In the genomic region with DNA sequence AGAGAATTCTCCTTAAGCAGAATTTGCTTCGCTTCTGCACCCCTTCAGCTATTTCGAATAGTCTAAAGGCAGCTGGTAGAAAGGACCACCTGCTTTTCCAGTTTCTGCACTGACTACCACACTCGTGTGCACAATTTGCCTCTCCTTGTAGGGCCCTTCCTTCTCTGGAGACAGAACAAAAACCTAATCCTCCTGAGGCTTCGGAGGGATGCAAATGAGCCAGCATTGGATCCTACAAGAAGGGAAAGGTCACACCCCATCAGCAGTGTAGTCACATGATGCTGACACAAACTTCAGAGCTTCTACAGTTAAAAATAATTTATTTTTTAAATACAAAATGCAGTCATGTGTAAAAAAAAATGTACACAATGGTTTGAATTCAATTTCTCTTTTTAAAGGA, we compare ENCODE assay signal across 30 mouse cellular contexts. TPM values are rescaled to one million over a fixed set of nuclear protein-coding genes. Genes with fewer than 3 reads are reported as not detected.
DNase-seq lines count a peak whose midpoint lies in the region; ATAC-seq and TF ChIP-seq lines count a peak whose summit lies in the region.
"Had no signal": no experiment of that assay in that cellular context is flagged by ENCODE, and none has a peak within 500 bp of the region (broad histone marks: within the 10 kb centered on the region; RNA-seq: fewer than 3 reads in every experiment).

No protein-coding gene starts in this region.

- no peak overlapping the region for H3K4me3 ChIP-seq in forebrain, embryonic 10.5 days
- H3K4me3 ChIP-seq in forebrain, postnatal 0 days (ENCODE audit: low read depth, low read length) = no peak overlapping the region
- H3K4me3 ChIP-seq in layer of hippocampus, adult 2 months = no peak overlapping the region
- H3K4me3 ChIP-seq in midbrain, embryonic 12.5 days = no peak overlapping the region
- H3K4me3 ChIP-seq in midbrain, embryonic 15.5 days = no peak overlapping the region
- H3K4me3 ChIP-seq in brown adipose tissue, adult 24 weeks (ENCODE audit: insufficient read depth, low read depth, low read length) = no peak overlapping the region
- H3K4me3 ChIP-seq: embryonic facial prominence, embryonic 12.5 days; embryonic facial prominence, embryonic 15.5 days; forebrain, embryonic 12.5 days; heart, embryonic 12.5 days; heart, embryonic 15.5 days; hindbrain, embryonic 10.5 days; hindbrain, embryonic 13.5 days; intestine, embryonic 15.5 days had no signal

- H3K27ac ChIP-seq in forebrain, embryonic 10.5 days = peak overlapping the region; percentile 30; the same call in 1 of the 2 replicates
- no peak overlapping the region for H3K27ac ChIP-seq in forebrain, postnatal 0 days (ENCODE audit: low read depth, low read length)
- H3K27ac ChIP-seq in layer of hippocampus, adult 2 months = peak overlapping the region; percentile 43
- H3K27ac ChIP-seq in midbrain, embryonic 12.5 days (replicated peaks) = 0 out of 2 replicates have a peak overlapping the region, but pooled peaks have one; percentile 6
- no peak overlapping the region for H3K27ac ChIP-seq in midbrain, embryonic 15.5 days
- peak overlapping the region; percentile 65 for H3K27ac ChIP-seq in brown adipose tissue, adult 24 weeks (replicated peaks; ENCODE audit: low read depth, low read length)
- H3K27ac ChIP-seq: embryonic facial prominence, embryonic 12.5 days; embryonic facial prominence, embryonic 15.5 days; heart, embryonic 15.5 days; hindbrain, embryonic 10.5 days; intestine, embryonic 15.5 days had no signal

- ATAC-seq in forebrain, postnatal 0 days = no peak
- ATAC-seq in midbrain, embryonic 12.5 days (ENCODE audit: low FRiP score, low read depth) = no peak
- ATAC-seq in midbrain, embryonic 15.5 days (replicated peaks) = no peak
- ATAC-seq: activated CD4-positive, CD25-positive, alpha-beta regulatory T cell, adult 4 months; hindbrain, embryonic 16.5 days; intestine, embryonic 15.5 days had no signal

- H3K9me3 ChIP-seq in forebrain, embryonic 10.5 days = no peaks in the 10 kb centered on the region
- no peaks in the 10 kb centered on the region for H3K9me3 ChIP-seq in forebrain, postnatal 0 days (ENCODE audit: low read length)
- no peaks in the 10 kb centered on the region for H3K9me3 ChIP-seq in midbrain, embryonic 12.5 days
- H3K9me3 ChIP-seq in midbrain, embryonic 15.5 days = no peaks in the 10 kb centered on the region
- H3K9me3 ChIP-seq: embryonic facial prominence, embryonic 12.5 days; embryonic facial prominence, embryonic 15.5 days; forebrain, embryonic 12.5 days; heart, embryonic 12.5 days; heart, embryonic 15.5 days; hindbrain, embryonic 10.5 days; hindbrain, embryonic 13.5 days; intestine, embryonic 15.5 days had no signal

- TF ChIP-seq CTCF in forebrain, postnatal 0 days (IDR thresholded peaks at IDR 0.05; ENCODE audit: low read depth) = no peak
- no peak for TF ChIP-seq CTCF in layer of hippocampus, adult 2 months (conservative IDR thresholded peaks at IDR 0.05)

- 61% methylated on average over 4 of the region's 4 CpGs for WGBS in forebrain, embryonic 10.5 days
- WGBS in forebrain, postnatal 0 days = 52% methylated on average over 4 of the region's 4 CpGs
- 35% methylated on average over 4 of the region's 4 CpGs for WGBS in midbrain, embryonic 12.5 days
- WGBS in midbrain, embryonic 15.5 days = 34% methylated on average over 4 of the region's 4 CpGs

- no peaks in the 10 kb centered on the region for H3K27me3 ChIP-seq in forebrain, embryonic 10.5 days (ENCODE audit: poor library complexity, severe bottlenecking)
- no peaks in the 10 kb centered on the region for H3K27me3 ChIP-seq in forebrain, postnatal 0 days (ENCODE audit: insufficient read depth, low read length)
- no peaks in the 10 kb centered on the region for H3K27me3 ChIP-seq in midbrain, embryonic 12.5 days
- H3K27me3 ChIP-seq in midbrain, embryonic 15.5 days (replicated peaks) = no peaks in the 10 kb centered on the region
- H3K27me3 ChIP-seq: embryonic facial prominence, embryonic 12.5 days; embryonic facial prominence, embryonic 15.5 days; forebrain, embryonic 12.5 days; heart, embryonic 12.5 days; heart, embryonic 15.5 days; hindbrain, embryonic 13.5 days; intestine, embryonic 15.5 days had no signal

- H3K4me2 ChIP-seq in forebrain, postnatal 0 days (ENCODE audit: low read depth) = no peak overlapping the region
- H3K4me2 ChIP-seq in midbrain, embryonic 12.5 days (replicated peaks) = no peak overlapping the region
- no peak overlapping the region for H3K4me2 ChIP-seq in midbrain, embryonic 15.5 days
- H3K4me2 ChIP-seq: embryonic facial prominence, embryonic 12.5 days; embryonic facial prominence, embryonic 15.5 days; forebrain, embryonic 12.5 days; heart, embryonic 12.5 days; heart, embryonic 15.5 days; hindbrain, embryonic 13.5 days; intestine, embryonic 15.5 days had no signal

- no peak for DNase-seq in forebrain, embryonic 10.5 days (ENCODE audit: extremely low spot score, low spot score)
- no peak for DNase-seq in forebrain, postnatal 0 days
- DNase-seq in layer of hippocampus, adult 2 months (ENCODE audit: low spot score in 2 of 2) = no peak
- DNase-seq in layer of hippocampus, postnatal 14 days (ENCODE audit: low spot score in 2 of 2) = no peak
- DNase-seq in thymus, adult 18-20 months = no peak
- DNase-seq: adrenal gland, postnatal 25 days; B cell, adult 2 months; cerebellum, adult 11 months; cerebellum, adult 2 months; cerebellum, adult 9-11 months; cerebellum, postnatal 25 days; gastrocnemius, postnatal 25 days; heart, adult 18-20 months; heart, postnatal 10 days; heart, postnatal 36 days had no signal

- no peaks in the 10 kb centered on the region for H3K36me3 ChIP-seq in forebrain, embryonic 10.5 days (replicated peaks)
- peaks cover 6% of the 10 kb centered on the region; the same call in 1 of the 2 replicates for H3K36me3 ChIP-seq in forebrain, postnatal 0 days (ENCODE audit: insufficient read depth)
- no peaks in the 10 kb centered on the region for H3K36me3 ChIP-seq in midbrain, embryonic 12.5 days
- no peaks in the 10 kb centered on the region for H3K36me3 ChIP-seq in midbrain, embryonic 15.5 days (replicated peaks)
- H3K36me3 ChIP-seq: embryonic facial prominence, embryonic 12.5 days; embryonic facial prominence, embryonic 15.5 days; forebrain, embryonic 12.5 days; heart, embryonic 15.5 days; hindbrain, embryonic 10.5 days; intestine, embryonic 15.5 days had no signal

- H3K4me1 ChIP-seq in forebrain, embryonic 10.5 days = peaks cover 30% of the 10 kb centered on the region
- 0 out of 2 replicates have a peak, but pooled peaks cover 10% of the 10 kb centered on the region for H3K4me1 ChIP-seq in forebrain, postnatal 0 days (ENCODE audit: insufficient read depth)
- peaks cover 23% of the 10 kb centered on the region for H3K4me1 ChIP-seq in midbrain, embryonic 12.5 days
- peaks cover 28% of the 10 kb centered on the region for H3K4me1 ChIP-seq in midbrain, embryonic 15.5 days
- H3K4me1 ChIP-seq in brown adipose tissue, adult 24 weeks (ENCODE audit: control insufficient read depth, insufficient read depth, insufficient read length, low read length) = peaks cover 20% of the 10 kb centered on the region
- H3K4me1 ChIP-seq: embryonic facial prominence, embryonic 15.5 days; intestine, embryonic 15.5 days had no signal

- no peak overlapping the region for H3K9ac ChIP-seq in forebrain, postnatal 0 days
- H3K9ac ChIP-seq in midbrain, embryonic 12.5 days (replicated peaks) = no peak overlapping the region
- H3K9ac ChIP-seq in midbrain, embryonic 15.5 days = no peak overlapping the region
- H3K9ac ChIP-seq: embryonic facial prominence, embryonic 12.5 days; embryonic facial prominence, embryonic 15.5 days; forebrain, embryonic 12.5 days; heart, embryonic 12.5 days; heart, embryonic 15.5 days; hindbrain, embryonic 13.5 days; intestine, embryonic 15.5 days had no signal

RNA-seq across cellular contexts. Expression of gene Nap1l5, which starts 24.3 kb away (rescaled TPM):
- polyA plus RNA-seq in forebrain, embryonic 10.5 days (2016; fragmentation: Nextera tagmentation; extraction: Ambion mirVana) = 4.3 and 4.8 TPM in 2 replicates
- total RNA-seq in forebrain, postnatal 0 days (2014; rRNA removed) = 89.2 and 152 TPM in 2 replicates
- polyA plus RNA-seq in forebrain, postnatal 0 days (2015; fragmentation: Nextera tagmentation; extraction: Ambion mirVana) = 153 and 257 TPM in 2 replicates
- total RNA-seq in layer of hippocampus, adult 2 months (2021) = 100 to 1,000 TPM; 229 to 242 TPM
- total RNA-seq in layer of hippocampus, postnatal 14 days (2021) = 100 to 1,000 TPM; 212 to 254 TPM
- polyA plus RNA-seq in midbrain, embryonic 12.5 days (2016; fragmentation: Nextera tagmentation; extraction: Ambion mirVana) = 63.2 and 64.3 TPM in 2 replicates
- 247 and 248 TPM in 2 replicates for polyA plus RNA-seq in midbrain, embryonic 15.5 days (2015; fragmentation: Nextera tagmentation; extraction: Ambion mirVana)
- polyA plus RNA-seq in brown adipose tissue, adult 24 weeks (2012; ENCODE audit: insufficient read depth, insufficient read length, missing spikeins) = 18.0 and 22.0 TPM in 2 replicates
- total RNA-seq: common myeloid progenitor, adult 5-6 weeks; MEL had no signal

Comparison
In these comparisons a context has a peak if more than half of its experiments do, and no peak if none do; other contexts are left out.
1. H3K27ac ChIP-seq: peak in forebrain, embryonic 10.5 days (single experiment), layer of hippocampus, adult 2 months (single experiment), midbrain, embryonic 12.5 days (single experiment) and brown adipose tissue, adult 24 weeks (single experiment); none in forebrain, postnatal 0 days (single experiment) and midbrain, embryonic 15.5 days (single experiment).